Mouse (Mus musculus) E14TG2a.4 (cell line): ENCODE data around the gene Erg.

ENCODE experiments used
- CTCF ChIP-seq: conservative IDR thresholded peaks from 2 replicates; pipeline ENCODE4 v1.5.1; 2014; ENCODE audit warnings: low read length
- POU5F1 ChIP-seq: IDR thresholded peaks from 2 replicates; pipeline ENCODE4 v1.6.1; 2014; ENCODE audit warnings: low read length, borderline replicate concordance

DNA sequence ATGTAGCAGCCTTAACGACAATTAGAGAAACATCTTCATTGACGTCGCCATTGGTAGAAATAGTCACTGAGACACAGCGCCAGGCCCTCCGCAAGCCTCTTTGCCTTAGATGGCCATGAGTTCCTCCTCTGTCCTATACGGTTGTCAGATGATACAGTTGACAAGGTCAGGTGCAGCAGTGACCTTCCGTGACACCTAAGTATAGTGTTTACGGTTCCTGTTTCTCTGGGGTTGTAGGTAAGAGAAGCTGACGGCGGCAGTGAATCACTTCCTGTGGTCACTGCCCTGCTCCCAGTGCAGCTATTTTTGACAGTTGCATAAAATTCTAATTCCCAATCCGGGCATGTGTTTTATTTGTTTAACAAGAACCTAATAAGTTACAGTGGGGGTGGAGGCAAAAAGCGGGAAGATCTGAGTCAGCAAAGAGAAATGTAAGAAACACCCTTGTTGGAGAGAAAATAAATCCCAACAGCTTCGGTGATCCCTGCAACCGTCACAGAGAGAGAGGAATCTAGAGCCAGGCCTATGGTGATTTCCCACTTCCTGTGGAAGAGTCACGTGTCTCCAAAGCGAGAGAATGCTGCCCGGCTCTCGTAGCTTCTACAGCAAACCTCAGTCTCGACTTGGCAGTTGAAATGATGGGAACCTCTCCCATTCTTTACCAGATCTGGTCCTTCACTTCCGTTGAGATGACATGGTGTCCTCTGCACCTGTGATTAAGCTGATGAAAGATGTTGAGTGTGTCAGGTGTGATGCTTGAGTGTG is 25.8 kb upstream of the Erg start:
- TF ChIP-seq CTCF (no peak), POU5F1 (no peak)
